Mouse (Mus musculus): ENCODE measurements around the gene Tcap. TPM values are rescaled to one million over a fixed set of nuclear protein-coding genes. Genes with fewer than 3 reads are reported as not detected.

Tcap gene
- polyA plus RNA-seq, 1 experiment from 2014 or later = 0.16 TPM

Other genes starting within 250 kb of the Tcap start
- 20.9 and 26.3 TPM in 2 replicates for gene Fbxl20, start 233.4 kb upstream of the Tcap start, polyA plus RNA-seq (2015; fragmentation: Nextera tagmentation; extraction: Ambion mirVana)
- 48.7 and 52.6 TPM in 2 replicates for gene Med1, start 190.5 kb upstream of the Tcap start, polyA plus RNA-seq (2015; fragmentation: Nextera tagmentation; extraction: Ambion mirVana)
- 6.1 and 7.7 TPM in 2 replicates for gene Cdk12, start 180.8 kb upstream of the Tcap start, polyA plus RNA-seq (2015; fragmentation: Nextera tagmentation; extraction: Ambion mirVana)
- 22.9 and 23.4 TPM in 2 replicates for gene Neurod2, start 54.2 kb upstream of the Tcap start, polyA plus RNA-seq (2015; fragmentation: Nextera tagmentation; extraction: Ambion mirVana)
- gene Ppp1r1b, start 35.4 kb upstream of the Tcap start, polyA plus RNA-seq (2015; fragmentation: Nextera tagmentation; extraction: Ambion mirVana) = 7.7 and 9.3 TPM in 2 replicates
- 39.0 and 39.9 TPM in 2 replicates for gene Stard3, start 25.4 kb upstream of the Tcap start, polyA plus RNA-seq (2015; fragmentation: Nextera tagmentation; extraction: Ambion mirVana)
- 4.5 and 4.9 TPM in 2 replicates for gene Pnmt, start 2.6 kb downstream of the Tcap start, polyA plus RNA-seq (2015; fragmentation: Nextera tagmentation; extraction: Ambion mirVana)
- gene Pgap3, start 16.7 kb downstream of the Tcap start, polyA plus RNA-seq (2015; fragmentation: Nextera tagmentation; extraction: Ambion mirVana) = 8.2 and 9.3 TPM in 2 replicates
- gene Erbb2, start 28.7 kb downstream of the Tcap start, polyA plus RNA-seq (2015; fragmentation: Nextera tagmentation; extraction: Ambion mirVana) = 6.6 and 10.0 TPM in 2 replicates
- gene Mien1, start 55.2 kb downstream of the Tcap start, polyA plus RNA-seq (2015; fragmentation: Nextera tagmentation; extraction: Ambion mirVana) = 250 and 276 TPM in 2 replicates
- gene Grb7, start 62.6 kb downstream of the Tcap start, polyA plus RNA-seq (2015; fragmentation: Nextera tagmentation; extraction: Ambion mirVana) = 1.3 and 2.5 TPM in 2 replicates
- 0.35 and 0.45 TPM in 2 replicates for gene Ikzf3, start 162.2 kb downstream of the Tcap start, polyA plus RNA-seq (2015; fragmentation: Nextera tagmentation; extraction: Ambion mirVana)
- 0.11 and 0.15 TPM in 2 replicates for gene Zpbp2, start 167.3 kb downstream of the Tcap start, polyA plus RNA-seq (2015; fragmentation: Nextera tagmentation; extraction: Ambion mirVana)
- gene Ormdl3, start 203.6 kb downstream of the Tcap start, polyA plus RNA-seq (2015; fragmentation: Nextera tagmentation; extraction: Ambion mirVana) = 117 and 124 TPM in 2 replicates
- gene Lrrc3c, start 214.5 kb downstream of the Tcap start, polyA plus RNA-seq (2015; fragmentation: Nextera tagmentation; extraction: Ambion mirVana) = not detected in 2 replicates
- gene Gm12355, start 241.8 kb downstream of the Tcap start, polyA plus RNA-seq (2015; fragmentation: Nextera tagmentation; extraction: Ambion mirVana) = 0.41 and 1.3 TPM in 2 replicates
- not detected in 2 replicates for gene Gsdma3, start 242.5 kb downstream of the Tcap start, polyA plus RNA-seq (2015; fragmentation: Nextera tagmentation; extraction: Ambion mirVana)